Mouse (Mus musculus): ENCODE results near the gene Foxp1. TPM values are rescaled to one million over a fixed set of nuclear protein-coding genes. Genes with fewer than 3 reads are reported as not detected.

The Foxp1 gene
- total and polyA plus RNA-seq, 3 experiments, result 16.1 to 42.0 TPM; not detected in 1

DNA sequence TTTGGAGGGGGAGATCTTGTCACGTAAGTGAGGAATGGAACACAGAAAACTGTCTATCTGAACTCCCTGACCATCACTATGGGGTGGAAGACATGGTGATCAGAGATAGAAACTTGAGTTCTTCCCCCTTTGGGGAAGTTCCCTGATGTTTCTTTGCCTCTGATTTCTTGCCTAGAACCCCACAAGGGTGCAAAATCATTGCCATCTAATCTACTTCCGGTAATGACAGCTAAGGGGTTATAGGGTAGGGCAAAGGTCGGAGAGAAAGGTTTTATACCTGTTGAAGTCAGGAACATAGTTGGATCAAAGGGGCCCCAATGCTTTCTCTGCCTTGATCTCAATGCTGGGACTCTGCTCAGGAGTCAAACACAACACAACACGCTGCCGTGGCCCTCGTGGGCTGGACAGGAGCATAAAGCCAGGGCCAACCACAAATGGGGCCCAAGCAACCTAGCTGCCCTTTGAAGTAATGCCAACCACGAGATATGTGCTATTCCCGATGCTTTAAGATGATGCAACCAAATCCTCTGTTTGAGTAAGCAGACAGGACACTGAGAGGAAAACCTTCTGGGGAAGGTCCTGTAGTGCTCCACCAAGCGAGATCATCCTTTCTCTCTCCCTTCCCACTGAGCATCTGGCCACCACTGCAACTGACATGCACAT, 163.4 kb downstream of the Foxp1 start:
- Histone ChIP-seq H3K36me3 (ENCODE audit: control insufficient read depth in 1 of 2, insufficient read depth in 2 of 2, low read length in 2 of 2) (peaks cover 0 to 6% of the 10 kb centered on the region in 2 experiments; a peak in 2 of 4 replicates), H3K4me3 (ENCODE audit: control insufficient read depth in 1 of 2, insufficient read depth in 1 of 2, low read depth in 2 of 2, low read length in 2 of 2) (no peak overlapping the region), H3K79me2 (ENCODE audit: control insufficient read depth, insufficient read depth, low read length, poor library complexity) (no peaks in the 10 kb centered on the region), H3K9me3 (replicated peaks; ENCODE audit: insufficient read depth, low read length) (no peaks in the 10 kb centered on the region), H3K27me3 (ENCODE audit: control insufficient read depth in 1 of 2, insufficient read depth in 2 of 2, low read length in 2 of 2) (no peaks in the 10 kb centered on the region), H3K27ac (ENCODE audit: control insufficient read depth, low read depth, low read length) (no peak overlapping the region), H3K9ac (ENCODE audit: control insufficient read depth, low read depth, low read length, poor library complexity, severe bottlenecking) (no peak overlapping the region), H3K4me1 (ENCODE audit: control insufficient read depth in 1 of 2, insufficient read depth in 2 of 2, low read length in 2 of 2) (peaks cover 8 to 12% of the 10 kb centered on the region in 2 experiments)
- DNase-seq (ENCODE audit: low read depth, low spot score), result peak; percentile 12
- TF ChIP-seq MAZ (IDR thresholded peaks at IDR 0.05; ENCODE audit: low read depth, low read length) (no peak), ELF1 (IDR thresholded peaks at IDR 0.05; ENCODE audit: low read depth, low read length) (0 out of 2 replicates have a peak, but pooled peaks have one; percentile 7), GATA1 (IDR thresholded peaks at IDR 0.05; ENCODE audit: low read depth, low read length) (peak; percentile 31; the same call in 1 of the 2 replicates), RCOR1 (IDR thresholded peaks at IDR 0.05; ENCODE audit: low read depth, low read length) (peak; percentile 84), HCFC1 (IDR thresholded peaks at IDR 0.05; ENCODE audit: low read depth, low read length) (no peak)

DNA sequence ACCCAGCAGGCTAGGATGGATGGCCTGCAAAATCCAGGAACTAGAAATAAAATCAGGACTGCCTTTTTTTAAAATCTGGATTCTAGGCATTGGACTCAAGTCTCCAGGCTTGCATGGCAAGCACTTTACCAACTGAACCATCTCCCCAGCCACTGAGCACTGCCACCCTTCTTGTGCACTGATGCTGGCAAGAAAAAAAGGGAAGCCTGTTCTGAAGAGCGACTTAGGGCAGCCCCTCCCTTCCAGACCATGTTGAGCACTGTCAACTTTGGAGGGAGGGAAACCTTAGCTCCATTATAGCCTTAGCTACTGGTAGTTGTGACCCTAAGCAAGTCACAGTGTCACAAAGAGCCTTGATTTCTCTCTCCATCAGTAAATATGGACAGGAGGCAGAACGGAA, 164.6 kb downstream of the Foxp1 start:
- no peak overlapping the region for H3K27ac ChIP-seq (ENCODE audit: control insufficient read depth, low read depth, low read length)
- TF ChIP-seq ETS1 (IDR thresholded peaks at IDR 0.05; ENCODE audit: low read depth, low read length), result no peak
- TF ChIP-seq MAFK (IDR thresholded peaks at IDR 0.05; ENCODE audit: borderline replicate concordance, low read depth, low read length), result no peak
- no peak for TF ChIP-seq CHD2 (IDR thresholded peaks at IDR 0.05; ENCODE audit: low read length)
- no peak for TF ChIP-seq POLR2A (IDR thresholded peaks at IDR 0.05; ENCODE audit: control insufficient read depth in 1 of 2, insufficient read depth in 1 of 2, low read depth in 1 of 2, low read length in 2 of 2, poor library complexity in 1 of 2)
- TF ChIP-seq NRF1 (IDR thresholded peaks at IDR 0.05; ENCODE audit: insufficient read depth, low read depth, low read length, poor library complexity, severe bottlenecking), result no peak
- no peak for TF ChIP-seq CHD1 (IDR thresholded peaks at IDR 0.05; ENCODE audit: low read depth, low read length)
- no peak for TF ChIP-seq MEF2A (IDR thresholded peaks at IDR 0.05; ENCODE audit: extremely low read depth, insufficient replicate concordance, low read depth, low read length, poor library complexity, severe bottlenecking)
- TF ChIP-seq MYC (IDR thresholded peaks at IDR 0.05; ENCODE audit: low read depth, low read length), result no peak
- TF ChIP-seq ZKSCAN1 (IDR thresholded peaks at IDR 0.05; ENCODE audit: low read depth, low read length), result no peak
- no peak for TF ChIP-seq MYB (IDR thresholded peaks at IDR 0.05; ENCODE audit: low read depth, low read length)
- no peak for TF ChIP-seq POLR2AphosphoS5 (IDR thresholded peaks at IDR 0.05; ENCODE audit: borderline replicate concordance, low read depth, low read length)
- no peak for TF ChIP-seq BHLHE40 (IDR thresholded peaks at IDR 0.05; ENCODE audit: borderline replicate concordance, low read depth, low read length)
- no peak for TF ChIP-seq HCFC1 (IDR thresholded peaks at IDR 0.05; ENCODE audit: low read depth, low read length)
- TF ChIP-seq ZMIZ1 (IDR thresholded peaks at IDR 0.05; ENCODE audit: low read depth, low read length), result no peak
- TF ChIP-seq MXI1 (IDR thresholded peaks at IDR 0.05; ENCODE audit: low read depth, low read length), result no peak
- TF ChIP-seq UBTF (IDR thresholded peaks at IDR 0.05; ENCODE audit: borderline replicate concordance, insufficient read depth, low read depth, low read length), result no peak
- TF ChIP-seq ZC3H11A (IDR thresholded peaks at IDR 0.05; ENCODE audit: low read depth, low read length), result no peak
- no peak for TF ChIP-seq MAZ (IDR thresholded peaks at IDR 0.05; ENCODE audit: low read depth, low read length)
- TF ChIP-seq TBP (IDR thresholded peaks at IDR 0.05; ENCODE audit: low read depth, low read length), result no peak
- TF ChIP-seq RAD21 (IDR thresholded peaks at IDR 0.05; ENCODE audit: low read depth, low read length), result no peak
- no peaks in the 10 kb centered on the region for H3K79me2 ChIP-seq (ENCODE audit: control insufficient read depth, insufficient read depth, low read length, poor library complexity)
- H3K4me1 ChIP-seq (ENCODE audit: control insufficient read depth in 1 of 2, insufficient read depth in 2 of 2, low read length in 2 of 2), result peaks cover 8 to 12% of the 10 kb centered on the region in 2 experiments
- H3K36me3 ChIP-seq (ENCODE audit: control insufficient read depth in 1 of 2, insufficient read depth in 2 of 2, low read length in 2 of 2), result peaks cover 0 to 6% of the 10 kb centered on the region in 2 experiments; a peak in 2 of 4 replicates
- no peak overlapping the region for H3K9ac ChIP-seq (ENCODE audit: control insufficient read depth, low read depth, low read length, poor library complexity, severe bottlenecking)
- no peaks in the 10 kb centered on the region for H3K9me3 ChIP-seq (replicated peaks; ENCODE audit: insufficient read depth, low read length)
- no peak overlapping the region for H3K4me3 ChIP-seq (ENCODE audit: control insufficient read depth in 1 of 2, insufficient read depth in 1 of 2, low read depth in 2 of 2, low read length in 2 of 2)
- DNase-seq (ENCODE audit: low read depth, low spot score), result no peak
- no peaks in the 10 kb centered on the region for H3K27me3 ChIP-seq (ENCODE audit: control insufficient read depth in 1 of 2, insufficient read depth in 2 of 2, low read length in 2 of 2)

Measured in MEL (cell line).